Mouse (Mus musculus): Measurements from ENCODE around the gene Plekha1. TPM values are rescaled to one million over a fixed set of nuclear protein-coding genes. Genes with fewer than 3 reads are reported as not detected.

Plekha1 gene
- total and polyA plus RNA-seq, 3 experiments = 0.23 to 8.3 (median 0.36) TPM

DNA sequence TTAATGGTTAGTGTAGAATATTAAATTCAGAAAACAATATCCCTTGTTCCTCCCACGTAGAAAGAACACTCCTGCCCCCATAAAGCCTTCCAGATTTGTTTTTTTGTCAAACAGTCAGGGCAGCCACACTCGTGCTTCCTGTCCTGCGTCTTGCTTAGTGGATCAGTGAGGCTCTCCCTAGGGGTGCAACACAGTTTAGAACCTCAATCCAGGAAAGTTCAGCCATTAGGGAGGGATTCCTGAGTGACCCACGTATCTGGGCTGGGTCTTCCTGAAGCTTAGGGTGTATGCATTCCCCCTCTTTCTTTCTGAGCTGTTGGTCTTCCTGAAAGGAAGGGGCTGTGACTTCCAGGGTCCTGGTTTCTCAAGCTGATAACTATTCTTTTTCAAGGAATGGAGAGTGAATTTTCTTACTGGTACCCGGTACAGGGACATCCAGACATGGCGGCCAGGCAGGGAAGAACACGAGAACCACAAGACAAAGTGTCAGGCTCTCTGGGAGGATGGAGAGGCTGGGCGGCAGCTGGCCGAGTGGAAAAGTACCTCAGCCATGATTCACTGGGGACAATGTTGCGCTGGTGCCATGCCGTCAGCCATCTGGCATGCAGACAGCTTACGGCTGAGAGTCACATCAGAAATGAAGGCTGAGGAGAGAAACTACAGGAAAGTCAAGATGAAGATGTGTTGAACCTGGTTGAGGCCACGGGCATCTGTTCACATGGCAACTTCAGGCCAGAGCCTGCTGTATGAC lies 57.6 kb downstream of the Plekha1 start:
- Histone ChIP-seq H3K9me3 (replicated peaks; ENCODE audit: low read length) (peaks cover 3% of the 10 kb centered on the region), H3K27me3 (replicated peaks) (peaks cover 56% of the 10 kb centered on the region), H3K36me3 (replicated peaks in 1 of 2; ENCODE audit: control insufficient read depth in 1 of 2, insufficient read depth in 1 of 2, low read length in 1 of 2) (no peaks in the 10 kb centered on the region), H3K4me2 (ENCODE audit: insufficient read depth, low read depth, poor library complexity, severe bottlenecking) (no peak overlapping the region), H3K9ac (ENCODE audit: insufficient read depth, low read depth) (no peak overlapping the region), H3K79me2 (replicated peaks; ENCODE audit: control insufficient read depth, extremely low read depth, insufficient read depth, poor library complexity, severe bottlenecking) (no peaks in the 10 kb centered on the region), H3K27ac (ENCODE audit: insufficient read depth, low read depth) (no peak overlapping the region), H3K4me3 (replicated peaks in 1 of 3; ENCODE audit: low read depth in 2 of 3, low read length in 2 of 3, poor library complexity in 1 of 3) (no peak overlapping the region), H3K4me1 (ENCODE audit: control insufficient read depth in 1 of 2, insufficient read depth in 2 of 2) (no peaks in the 10 kb centered on the region)
- in situ Hi-C loops (cut with MboI; ENCODE audit: low pct_ligation_motif_present, low pct_unique_long_range_greater_than_20kb, low sequenced_read_pairs) = no loop called here
- dilution Hi-C loops (cut with MboI; ENCODE audit: extremely low pct_ligation_motif_present, extremely low pct_unique_long_range_greater_than_20kb, low sequenced_read_pairs) = no loop called here
- TF ChIP-seq PAX5 (IDR thresholded peaks at IDR 0.05; ENCODE audit: low read length) (no peak), MAZ (IDR thresholded peaks at IDR 0.05; ENCODE audit: low read depth, low read length) (no peak), MEF2A (IDR thresholded peaks at IDR 0.05; ENCODE audit: borderline replicate concordance, low read depth, low read length) (no peak), ZKSCAN1 (IDR thresholded peaks at IDR 0.05; ENCODE audit: borderline replicate concordance, low read depth, low read length) (no peak), POLR2AphosphoS2 (IDR thresholded peaks at IDR 0.05; ENCODE audit: low read depth, low read length) (no peak), BHLHE40 (IDR thresholded peaks at IDR 0.05; ENCODE audit: low read depth, low read length) (no peak), MAX (IDR thresholded peaks at IDR 0.05; ENCODE audit: low read length) (no peak), MXI1 (IDR thresholded peaks at IDR 0.05; ENCODE audit: low read depth, low read length) (no peak), ZMIZ1 (IDR thresholded peaks at IDR 0.05; ENCODE audit: low read depth, low read length) (no peak), TCF12 (IDR thresholded peaks at IDR 0.05; ENCODE audit: low read depth, low read length) (no peak), GABPA (IDR thresholded peaks at IDR 0.05; ENCODE audit: insufficient replicate concordance, low read depth, low read length) (no peak), RCOR1 (conservative IDR thresholded peaks at IDR 0.05; ENCODE audit: low read depth, low read length) (no peak)
- no peak for DNase-seq (ENCODE audit: extremely low read depth)

DNA sequence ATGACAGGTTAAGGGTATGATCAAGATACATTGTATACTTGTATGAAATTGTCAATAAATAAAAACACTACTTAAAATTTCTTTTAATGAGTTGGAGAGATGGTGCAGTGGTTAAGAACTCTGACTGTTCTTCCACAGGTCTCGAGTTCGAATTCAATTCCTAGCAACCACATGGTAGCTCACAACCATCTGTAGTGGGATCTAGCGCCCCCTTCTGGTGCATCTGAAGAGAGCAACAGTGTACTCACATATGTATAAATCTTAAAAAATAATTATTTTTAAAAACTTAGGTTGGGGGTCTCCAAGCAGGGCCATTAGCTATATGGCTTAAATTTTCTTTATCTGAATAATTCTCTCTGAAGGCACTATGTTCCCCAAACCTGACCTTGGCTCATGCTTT lies 64.8 kb downstream of the Plekha1 start:
- no peak for TF ChIP-seq JUND (conservative IDR thresholded peaks at IDR 0.05; ENCODE audit: low read depth, low read length)
- TF ChIP-seq SMC3 (IDR thresholded peaks at IDR 0.05; ENCODE audit: low read depth, low read length) = peak; percentile 31
- no peak for TF ChIP-seq POLR2AphosphoS2 (IDR thresholded peaks at IDR 0.05; ENCODE audit: low read depth, low read length)
- peak; percentile 17; the same call in 1 of the 2 replicates for TF ChIP-seq RAD21 (IDR thresholded peaks at IDR 0.05; ENCODE audit: low read depth, low read length)
- peak; percentile 18 to 59; a peak in 2 of 4 replicates for TF ChIP-seq CTCF (conservative IDR thresholded peaks at IDR 0.05 in 1 of 2, IDR thresholded peaks at IDR 0.05 in 1 of 2; ENCODE audit: low read depth in 2 of 2, low read length in 2 of 2)
- TF ChIP-seq MXI1 (IDR thresholded peaks at IDR 0.05; ENCODE audit: low read depth, low read length) = no peak
- no peak for TF ChIP-seq ETS1 (conservative IDR thresholded peaks at IDR 0.05; ENCODE audit: low read depth, low read length)
- no peak for TF ChIP-seq MAFK (IDR thresholded peaks at IDR 0.05; ENCODE audit: insufficient replicate concordance, low read length)
- Histone ChIP-seq H3K9ac (ENCODE audit: insufficient read depth, low read depth) (no peak overlapping the region), H3K9me3 (replicated peaks; ENCODE audit: low read length) (peaks cover 4% of the 10 kb centered on the region), H3K4me2 (ENCODE audit: insufficient read depth, low read depth, poor library complexity, severe bottlenecking) (no peak overlapping the region), H3K4me1 (ENCODE audit: control insufficient read depth in 1 of 2, insufficient read depth in 2 of 2) (no peaks in the 10 kb centered on the region), H3K27me3 (replicated peaks) (peaks cover 43% of the 10 kb centered on the region), H3K79me2 (replicated peaks; ENCODE audit: control insufficient read depth, extremely low read depth, insufficient read depth, poor library complexity, severe bottlenecking) (no peaks in the 10 kb centered on the region), H3K27ac (ENCODE audit: insufficient read depth, low read depth) (no peak overlapping the region), H3K36me3 (replicated peaks in 1 of 2; ENCODE audit: control insufficient read depth in 1 of 2, insufficient read depth in 1 of 2, low read length in 1 of 2) (no peaks in the 10 kb centered on the region), H3K4me3 (replicated peaks in 1 of 3; ENCODE audit: low read depth in 2 of 3, low read length in 2 of 3, poor library complexity in 1 of 3) (no peak overlapping the region)
- dilution Hi-C loops (cut with MboI; ENCODE audit: extremely low pct_ligation_motif_present, extremely low pct_unique_long_range_greater_than_20kb, low sequenced_read_pairs) (no loop called here), in situ Hi-C loops (cut with MboI; ENCODE audit: low pct_ligation_motif_present, low pct_unique_long_range_greater_than_20kb, low sequenced_read_pairs) (no loop called here)
- DNase-seq (ENCODE audit: extremely low read depth) = peak; percentile 6
